Mouse (Mus musculus): ENCODE measurements at regions not wholly inside any gene's neighbourhood (a gene's known extent, or its start where the extent isn't known, plus 50 kb on each side); places are given as distances from the start of the nearest gene placed in this dataset.
"Not testable (repeated sequence)": the region's sequence is repeated elsewhere in the genome, so short reads cannot be mapped to it uniquely, and the experiment has no call there.

- DNase-seq: no peak
Observed at GRCm38 (mm10) chr6:144940871-144941380, 135.1 kb downstream of the Bcat1 start.

- no peak for DNase-seq
Observed at GRCm38 (mm10) chr6:144938613-144939236, 137.3 kb downstream of the Bcat1 start.

GRCm38 (mm10) chr6:144937211-144937610 lies 138.8 kb downstream of the Bcat1 start:
- no peak for DNase-seq

- no peak for DNase-seq
Observed at GRCm38 (mm10) chr6:144933722-144934235, 142.2 kb downstream of the Bcat1 start.

- no peak for DNase-seq
Observed at GRCm38 (mm10) chr6:144932402-144932801, 143.6 kb downstream of the Bcat1 start.

- no peak for DNase-seq
Observed at GRCm38 (mm10) chr6:144929959-144930358, 146.0 kb downstream of the Bcat1 start.

GRCm38 (mm10) chr6:144929262-144929855 lies 146.6 kb downstream of the Bcat1 start:
- no peak for DNase-seq

- DNase-seq: no peak
Observed at GRCm38 (mm10) chr6:144927599-144927998, 145.8 kb upstream of the Sox5 start.

- peak; percentile 26 for DNase-seq
Observed at GRCm38 (mm10) chr6:144922762-144923161, 141.0 kb upstream of the Sox5 start.

- DNase-seq: no peak
Observed at GRCm38 (mm10) chr6:144919750-144920149, 138.0 kb upstream of the Sox5 start.

- no peak for DNase-seq
Observed at GRCm38 (mm10) chr6:144917128-144917527, 135.4 kb upstream of the Sox5 start.

GRCm38 (mm10) chr6:144911781-144912180 lies 130.0 kb upstream of the Sox5 start:
- no peak for DNase-seq

- no peak for DNase-seq
Observed at GRCm38 (mm10) chr6:144910392-144910791, 128.6 kb upstream of the Sox5 start.

- no peak for DNase-seq
Observed at GRCm38 (mm10) chr6:144908646-144909045, 126.9 kb upstream of the Sox5 start.

GRCm38 (mm10) chr6:144903156-144903555 lies 121.4 kb upstream of the Sox5 start:
- peak; percentile 77 for DNase-seq

- DNase-seq: peak; percentile 85
Observed at GRCm38 (mm10) chr6:144902267-144902995, 120.7 kb upstream of the Sox5 start.

GRCm38 (mm10) chr6:144901825-144902224 lies 120.0 kb upstream of the Sox5 start:
- DNase-seq: peak; percentile 75

- not testable (repeated sequence) for DNase-seq
Observed at GRCm38 (mm10) chr6:144900858-144901257, 119.1 kb upstream of the Sox5 start.

GRCm38 (mm10) chr6:144897526-144897925 lies 115.7 kb upstream of the Sox5 start:
- DNase-seq: no peak

GRCm38 (mm10) chr6:144890914-144891313 lies 109.1 kb upstream of the Sox5 start:
- DNase-seq: no peak

- DNase-seq: no peak
Observed at GRCm38 (mm10) chr6:144890166-144890565, 108.4 kb upstream of the Sox5 start.

- DNase-seq: no peak
Observed at GRCm38 (mm10) chr6:144883117-144883516, 101.3 kb upstream of the Sox5 start.

GRCm38 (mm10) chr6:144880098-144880497 lies 98.3 kb upstream of the Sox5 start:
- no peak for DNase-seq

- DNase-seq: no peak
Observed at GRCm38 (mm10) chr6:144876758-144877157, 95.0 kb upstream of the Sox5 start.

Data from thymus, postnatal 4 days (tissue).